Mouse (Mus musculus) megakaryocyte, embryonic 14.5 days (primary cell): ENCODE measurements at regions not wholly inside any gene's neighbourhood (a gene's known extent, or its start where the extent isn't known, plus 50 kb on each side); places are given as distances from the start of the nearest gene placed in this dataset.
"Not testable (repeated sequence)": the region's sequence is repeated elsewhere in the genome, so short reads cannot be mapped to it uniquely, and the experiment has no call there.

Source experiments
- H3K27me3 ChIP-seq: replicated peaks from 2 replicates; pipeline ENCODE3; 2012; ENCODE audit warnings: inconsistent platforms
- H3K36me3 ChIP-seq: replicated peaks from 2 replicates; pipeline ENCODE3; 2012; ENCODE audit warnings: low read length, inconsistent platforms, mixed read lengths
- H3K4me1 ChIP-seq: 2 replicates; pipeline ENCODE4 v1.6.1; 2012; ENCODE audit warnings: inconsistent platforms
- H3K4me3 ChIP-seq: replicated peaks from 2 replicates; pipeline ENCODE3; 2012; ENCODE audit warnings: moderate library complexity, mild to moderate bottlenecking, inconsistent platforms
- H3K9me3 ChIP-seq: 2 replicates; pipeline ENCODE4 v1.6.1; 2012; ENCODE audit warnings: inconsistent platforms
- FLI1 ChIP-seq: IDR thresholded peaks from 2 replicates; pipeline ENCODE4 v1.6.1; 2012; ENCODE audit warnings: low read length, inconsistent platforms, mixed read lengths
- GATA1 ChIP-seq: IDR thresholded peaks from 3 replicates; pipeline ENCODE4 v1.6.1; 2012; ENCODE audit warnings: mixed read lengths, low read length, inconsistent platforms, borderline replicate concordance

DNA sequence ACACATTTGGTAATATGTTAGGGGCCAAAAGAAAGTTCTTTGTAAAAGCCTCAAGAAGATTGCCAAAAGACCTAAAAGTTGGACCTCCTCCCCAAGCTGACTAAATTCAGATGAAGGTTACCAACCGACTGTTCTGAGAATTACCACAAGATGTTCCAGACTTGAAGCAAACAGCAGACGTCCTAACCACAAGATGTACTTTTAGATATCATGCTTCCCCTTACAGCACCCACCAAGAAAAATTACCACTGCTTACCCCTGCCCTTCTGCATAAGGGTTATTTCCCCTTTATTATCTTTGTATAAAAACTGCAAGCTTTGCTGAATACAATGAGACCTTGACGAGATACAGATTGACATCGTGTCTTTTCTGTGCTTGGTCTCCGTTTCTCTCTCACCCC, 121.6 kb upstream of the Cst10 start:
- Histone ChIP-seq H3K4me3 (no peak overlapping the region), H3K4me1 (peaks cover 4% of the 10 kb centered on the region; the same call in 1 of the 2 replicates), H3K9me3 (peaks cover 5% of the 10 kb centered on the region; the same call in 1 of the 2 replicates), H3K36me3 (no peaks in the 10 kb centered on the region), H3K27me3 (no peaks in the 10 kb centered on the region)
- no peak for TF ChIP-seq GATA1
- TF ChIP-seq FLI1: no peak

DNA sequence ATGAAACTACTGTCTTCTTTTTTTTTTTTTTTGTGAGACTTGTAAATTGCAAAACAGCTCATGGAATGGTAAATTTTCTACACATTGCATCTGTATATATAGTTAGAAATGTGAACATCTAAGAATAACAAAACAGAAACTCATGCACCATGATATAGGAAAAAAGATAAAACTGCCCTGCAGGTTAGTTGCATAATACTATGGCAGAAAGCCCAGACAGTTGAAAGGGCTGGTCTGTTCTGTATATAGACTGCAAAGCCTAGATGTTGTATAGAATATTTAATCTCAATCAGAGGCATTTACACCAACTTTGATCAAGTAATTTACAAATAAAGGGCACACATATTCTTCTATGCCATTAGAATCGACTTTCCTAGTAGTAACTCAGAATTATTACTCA, 120.7 kb upstream of the Cst10 start:
- Histone ChIP-seq H3K4me3 (no peak overlapping the region), H3K4me1 (peaks cover 4% of the 10 kb centered on the region; the same call in 1 of the 2 replicates), H3K36me3 (no peaks in the 10 kb centered on the region), H3K9me3 (peaks cover 5% of the 10 kb centered on the region; the same call in 1 of the 2 replicates), H3K27me3 (no peaks in the 10 kb centered on the region)
- TF ChIP-seq GATA1: no peak
- no peak for TF ChIP-seq FLI1

DNA sequence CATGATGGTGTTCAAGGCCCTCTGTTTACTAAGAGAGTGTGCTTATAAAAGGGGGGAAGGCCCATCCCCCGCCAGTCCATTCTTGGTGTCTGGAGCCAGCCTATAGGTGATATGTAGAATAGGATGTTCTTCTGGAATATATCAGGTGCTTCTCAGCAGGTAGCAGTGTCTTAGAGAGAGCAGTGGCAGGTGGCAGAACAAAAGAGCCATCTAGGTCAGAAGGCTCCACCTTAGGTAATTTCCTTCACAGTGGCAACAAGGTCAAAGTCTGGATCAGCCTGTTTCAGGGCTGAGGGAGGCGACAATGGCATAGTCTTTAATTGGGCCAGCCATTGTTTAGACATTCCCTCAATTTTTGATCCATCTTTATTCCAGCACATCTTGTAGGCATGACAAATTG, 107.9 kb upstream of the Cst10 start:
- not testable (repeated sequence) for H3K4me3 ChIP-seq, H3K4me1 ChIP-seq, H3K27me3 ChIP-seq, H3K9me3 ChIP-seq, H3K36me3 ChIP-seq

DNA sequence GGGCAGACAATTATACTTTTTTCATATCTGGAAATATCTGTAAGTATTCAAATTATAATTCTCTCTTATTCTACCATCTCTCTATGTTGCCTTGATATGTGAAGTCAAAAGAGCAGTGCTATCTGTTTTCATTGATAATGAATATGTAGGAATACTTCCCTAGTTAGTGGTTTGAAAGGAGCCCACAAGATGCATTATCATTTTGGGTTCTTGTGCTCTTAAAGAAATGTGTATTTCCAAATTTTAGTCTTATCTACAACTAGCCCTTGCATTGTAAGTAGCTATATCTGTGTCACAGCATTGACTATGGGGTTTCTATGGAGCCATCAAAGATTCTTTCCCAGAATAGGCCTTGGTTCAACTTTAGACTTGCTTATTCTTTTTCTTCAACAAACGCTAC, 99.3 kb upstream of the Cst10 start:
- Histone ChIP-seq H3K4me1 (peaks cover 5% of the 10 kb centered on the region; the same call in 1 of the 2 replicates), H3K27me3 (no peaks in the 10 kb centered on the region), H3K36me3 (no peaks in the 10 kb centered on the region)

DNA sequence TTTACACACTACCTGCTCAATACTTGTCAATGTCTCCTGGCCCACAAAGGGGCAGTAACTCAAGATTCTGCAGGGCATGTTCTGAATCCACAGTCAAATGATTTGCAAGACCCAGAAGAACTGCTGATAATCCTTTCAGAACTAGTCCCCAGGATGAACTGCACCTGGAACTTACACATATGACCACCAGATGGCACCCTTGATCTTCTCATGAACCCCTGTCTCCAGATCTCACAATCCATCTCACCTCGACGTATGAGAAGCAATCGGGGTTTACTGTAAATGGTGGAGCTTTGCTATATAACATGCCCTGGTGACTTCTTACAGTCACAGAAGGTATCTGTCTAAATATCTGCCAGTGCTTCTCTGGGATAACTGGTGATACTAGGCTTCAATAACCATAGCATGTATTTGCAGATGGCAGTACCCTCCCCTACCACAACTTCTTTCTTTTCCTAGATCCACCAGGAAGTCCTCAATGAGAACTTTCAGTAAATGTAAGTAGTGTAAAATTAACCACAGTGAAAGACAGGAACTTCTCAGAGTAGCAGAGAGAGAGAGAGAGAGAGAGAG, 54.5 kb upstream of the Cst10 start:
- no peak for TF ChIP-seq FLI1
- TF ChIP-seq GATA1: no peak
- Histone ChIP-seq H3K9me3 (no peaks in the 10 kb centered on the region), H3K4me3 (peak overlapping the region; percentile 38), H3K27me3 (no peaks in the 10 kb centered on the region), H3K4me1 (0 out of 2 replicates have a peak, but pooled peaks cover 4% of the 10 kb centered on the region), H3K36me3 (no peaks in the 10 kb centered on the region)

More for the DNA sequence above, 99.3 kb upstream of the Cst10 start:
- TF ChIP-seq GATA1 (no peak), FLI1 (no peak)
- peaks cover 17% of the 10 kb centered on the region for H3K9me3 ChIP-seq
- no peak overlapping the region for H3K4me3 ChIP-seq
